Mouse (Mus musculus) cerebellum, adult 11-12 months (tissue): ENCODE measurements at regions not wholly inside any gene's neighbourhood (a gene's known extent, or its start where the extent isn't known, plus 50 kb on each side); places are given as distances from the start of the nearest gene placed in this dataset.

Experiments used
- DNase-seq: peaks from one replicate; pipeline ENCODE4 v3.0.0; 2022

GRCm38 (mm10) chr4:9132356-9132755 lies 893.5 kb upstream of the Car8 start:
- DNase-seq, result no peak

DNA sequence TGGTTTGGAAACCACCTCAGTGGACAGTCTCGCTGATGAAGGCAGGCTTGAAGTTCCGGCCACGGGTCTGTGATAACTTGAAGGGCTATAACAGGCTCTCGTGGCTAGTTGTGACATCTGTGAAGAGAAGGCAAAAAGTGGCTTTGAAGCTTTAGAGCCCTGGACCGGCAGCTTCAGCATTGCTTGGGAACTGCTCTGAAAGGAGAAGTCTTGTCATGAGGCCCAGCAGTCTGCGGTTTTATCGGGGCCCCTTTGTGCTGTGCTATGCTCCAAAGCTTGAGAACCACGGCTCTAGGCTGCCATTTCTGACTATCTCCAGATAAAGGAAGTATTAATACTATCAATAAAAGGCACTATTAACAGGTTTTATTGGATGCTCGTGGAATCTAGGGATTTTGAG lies 892.8 kb upstream of the Car8 start:
- DNase-seq, result no peak

GRCm38 (mm10) chr4:9125236-9125963 lies 886.6 kb upstream of the Car8 start:
- DNase-seq, result peak; percentile 65

- no peak for DNase-seq
Measured at GRCm38 (mm10) chr4:9124586-9125232, 885.9 kb upstream of the Car8 start.

GRCm38 (mm10) chr4:9124109-9124508 lies 885.3 kb upstream of the Car8 start:
- no peak for DNase-seq

DNA sequence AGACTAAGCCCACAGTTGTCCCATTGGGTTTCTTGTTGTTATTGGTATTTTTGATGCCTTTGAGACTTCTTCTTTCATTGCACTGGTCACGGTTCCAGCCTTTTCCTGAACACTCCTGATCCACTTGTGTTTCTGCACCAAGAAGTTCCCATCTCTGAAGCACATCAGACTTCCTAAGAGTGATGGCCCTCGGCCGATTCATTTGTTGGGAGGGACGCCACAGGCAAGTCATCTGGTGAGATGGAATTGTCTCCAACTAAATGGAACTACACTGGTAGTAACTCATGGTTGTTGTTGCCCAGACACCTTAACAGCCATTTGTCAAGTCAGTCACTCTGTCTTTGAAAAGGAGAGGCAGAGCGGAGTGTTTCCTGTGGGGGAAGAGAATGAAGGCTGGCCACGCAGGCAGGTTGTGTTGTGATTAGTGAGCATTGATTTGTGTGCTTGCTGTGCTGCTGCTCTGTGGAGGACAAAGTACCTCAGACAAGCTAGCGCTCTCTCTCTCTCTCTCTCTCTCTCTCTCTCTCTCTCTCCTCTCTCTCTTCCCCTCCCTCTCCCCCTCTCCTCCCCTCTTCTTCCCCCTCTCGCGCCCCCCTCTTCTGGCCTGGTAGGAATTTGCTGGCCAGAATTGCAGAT lies 884.7 kb upstream of the Car8 start:
- no peak for DNase-seq

DNA sequence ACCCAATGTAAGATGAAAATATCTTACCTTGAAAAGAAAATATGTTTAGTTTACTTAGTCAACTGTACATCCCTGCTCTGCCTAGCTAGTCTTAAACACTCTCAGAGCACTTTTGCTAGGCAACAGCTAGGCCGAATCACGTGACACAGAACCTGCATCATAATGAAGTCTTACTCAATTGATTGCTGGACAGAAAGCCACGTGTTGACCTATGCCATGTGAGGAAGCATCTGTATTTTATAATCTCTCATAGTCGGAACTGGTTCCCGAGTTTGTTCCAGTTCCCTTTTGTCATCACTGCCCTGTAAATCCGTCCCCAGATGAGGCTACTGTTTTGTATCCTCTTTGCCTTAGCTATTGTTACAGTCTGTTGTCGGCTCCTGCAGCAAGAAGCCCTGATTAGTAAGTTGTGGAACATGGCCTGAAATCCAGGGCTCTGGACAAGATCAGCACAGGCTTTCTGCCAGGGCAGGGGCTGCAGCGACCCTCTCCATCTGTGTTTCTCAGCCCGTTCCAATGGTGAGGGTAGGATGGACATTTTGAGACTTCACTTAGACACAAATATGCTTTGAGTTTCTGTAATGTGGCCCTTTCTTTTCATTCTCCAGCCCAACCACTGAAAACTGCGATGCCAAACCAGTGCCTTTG lies 883.9 kb upstream of the Car8 start:
- DNase-seq, result no peak

DNA sequence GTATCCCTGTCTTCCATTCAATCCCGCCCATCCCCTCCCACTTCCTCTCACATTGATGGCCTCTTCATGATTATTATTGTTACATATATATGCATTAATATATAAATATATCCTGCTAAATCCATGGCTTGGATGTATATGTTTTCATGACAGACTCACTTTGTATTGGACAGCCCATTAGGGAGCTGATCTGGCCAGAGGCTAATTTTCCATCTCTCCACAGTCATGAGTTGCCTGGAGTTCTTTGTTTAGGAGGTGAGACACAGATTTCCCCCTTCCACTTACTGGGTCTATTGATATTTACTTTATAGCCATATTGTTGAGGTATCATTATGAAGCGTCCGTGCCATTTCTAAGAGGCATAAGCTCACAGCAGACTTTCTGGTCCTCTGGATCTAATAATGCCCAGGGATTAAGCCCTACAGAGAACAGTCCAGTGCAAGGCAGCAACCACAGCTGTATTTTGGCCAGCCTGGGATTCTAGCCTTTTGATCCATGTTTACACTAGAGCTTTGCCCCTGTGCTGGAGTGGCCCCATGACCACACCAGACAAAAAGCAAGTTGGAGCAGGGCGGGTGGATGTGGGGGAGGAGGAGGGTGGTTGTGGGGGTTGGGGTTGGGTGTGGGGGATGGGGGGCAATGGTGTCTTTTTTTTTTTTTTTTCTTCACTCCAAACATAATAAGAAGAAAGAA lies 878.3 kb upstream of the Car8 start:
- no peak for DNase-seq

DNA sequence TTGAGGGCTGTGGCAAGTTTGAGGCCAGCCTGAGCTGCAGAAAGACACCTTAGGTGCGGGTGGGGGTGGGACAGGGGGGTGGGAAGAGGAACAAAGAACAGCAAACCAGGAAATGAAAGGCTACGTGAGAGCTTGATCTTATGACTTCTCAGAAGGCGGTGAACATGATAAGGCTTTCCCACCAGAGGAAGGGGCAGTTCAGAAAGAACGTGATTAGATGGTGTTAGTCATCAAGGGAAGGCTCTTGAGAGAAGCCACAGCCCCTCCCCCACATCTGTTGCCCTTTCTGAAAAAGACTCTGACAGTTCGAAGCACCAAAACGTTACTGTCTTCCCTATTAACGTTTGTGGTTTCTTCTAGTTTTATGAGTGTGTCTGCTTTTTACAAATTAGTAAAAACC lies 877.0 kb upstream of the Car8 start:
- DNase-seq, result no peak

DNA sequence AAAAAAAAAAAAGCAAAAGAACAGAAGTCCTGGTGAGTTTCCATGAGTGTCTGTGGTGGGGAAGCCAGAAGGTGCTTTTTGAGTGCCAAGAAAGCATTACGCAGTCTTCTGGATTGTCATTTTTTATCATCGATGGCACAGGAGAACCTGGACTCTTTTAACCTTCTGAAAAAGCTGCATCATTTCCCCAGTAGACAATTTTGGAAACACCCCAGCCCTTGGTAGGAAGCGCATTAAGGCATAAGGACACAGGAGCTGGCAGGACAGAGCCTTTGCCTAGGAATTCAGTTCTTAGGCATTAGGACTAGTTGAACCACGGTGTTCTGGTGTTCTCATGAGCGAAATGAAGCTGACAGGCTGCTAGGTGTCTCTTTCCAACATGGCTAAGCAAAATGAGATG lies 875.1 kb upstream of the Car8 start:
- peak; percentile 60 for DNase-seq

- DNase-seq, result no peak
Measured at GRCm38 (mm10) chr4:9110355-9110754, 871.5 kb upstream of the Car8 start.

DNA sequence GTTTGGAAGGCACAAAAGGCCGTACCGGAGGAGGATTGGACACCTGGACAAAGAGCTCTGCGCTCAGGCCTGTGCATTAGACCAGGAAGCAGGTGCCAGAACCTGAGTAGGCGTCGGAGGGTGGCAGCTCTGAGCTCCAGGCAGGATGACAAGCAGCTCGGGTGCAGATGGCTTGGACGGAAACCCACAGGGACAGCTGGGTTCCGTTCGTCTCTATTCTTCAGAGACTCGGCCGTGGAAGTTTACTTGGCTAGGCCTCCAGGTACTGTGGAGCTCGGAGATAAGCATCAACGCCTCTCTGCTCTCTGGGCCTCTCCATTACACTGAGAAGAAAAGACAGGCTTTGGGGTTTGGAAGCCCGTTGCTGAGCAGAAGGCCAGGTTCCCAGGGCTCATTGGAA lies 868.5 kb upstream of the Car8 start:
- DNase-seq, result peak; percentile 97

- DNase-seq, result peak; percentile 53
Measured at GRCm38 (mm10) chr4:9106778-9107177, 867.9 kb upstream of the Car8 start.

- no peak for DNase-seq
Measured at GRCm38 (mm10) chr4:9104657-9105056, 865.8 kb upstream of the Car8 start.

GRCm38 (mm10) chr4:9103958-9104357 lies 865.1 kb upstream of the Car8 start:
- no peak for DNase-seq

GRCm38 (mm10) chr4:9096809-9097700 lies 858.2 kb upstream of the Car8 start:
- DNase-seq, result peak; percentile 81

DNA sequence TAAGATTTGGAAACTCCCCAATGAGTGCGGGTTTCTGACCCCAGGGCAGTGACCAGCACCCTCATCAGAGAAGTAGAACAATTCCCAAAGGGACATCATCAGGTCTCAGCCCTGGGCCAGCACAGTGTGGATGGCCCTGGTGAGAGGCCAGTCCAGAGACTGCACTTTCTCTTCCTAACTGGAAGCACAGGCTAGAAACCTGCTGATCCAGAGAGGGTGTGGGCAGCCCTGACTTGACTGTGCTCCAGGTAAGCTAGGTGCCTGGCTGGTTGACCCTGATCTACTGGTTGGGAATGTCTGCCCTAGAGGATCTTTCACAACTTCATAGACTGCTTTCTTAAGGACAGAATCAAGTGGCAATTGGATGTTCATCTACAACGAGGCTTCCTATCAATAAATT lies 857.4 kb upstream of the Car8 start:
- no peak for DNase-seq

DNA sequence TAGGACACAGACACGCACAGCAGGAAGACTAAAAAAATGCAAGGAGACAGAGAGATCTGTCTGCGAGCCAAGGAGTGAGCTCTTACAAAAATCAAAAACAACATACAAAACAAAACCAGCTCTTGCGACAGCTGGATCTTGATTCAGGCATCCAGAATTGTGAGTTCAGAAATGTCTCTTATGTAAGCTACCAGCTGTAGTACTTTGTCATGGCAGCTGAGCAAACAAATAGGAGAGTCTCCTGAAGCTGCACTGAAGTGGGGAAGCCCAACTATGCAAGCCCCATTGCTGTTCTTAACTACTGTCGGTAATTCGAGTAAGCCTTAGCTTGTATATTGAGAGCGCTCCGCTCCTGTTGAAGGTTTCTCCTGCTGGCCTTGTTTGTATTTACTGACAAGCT lies 856.8 kb upstream of the Car8 start:
- no peak for DNase-seq

DNA sequence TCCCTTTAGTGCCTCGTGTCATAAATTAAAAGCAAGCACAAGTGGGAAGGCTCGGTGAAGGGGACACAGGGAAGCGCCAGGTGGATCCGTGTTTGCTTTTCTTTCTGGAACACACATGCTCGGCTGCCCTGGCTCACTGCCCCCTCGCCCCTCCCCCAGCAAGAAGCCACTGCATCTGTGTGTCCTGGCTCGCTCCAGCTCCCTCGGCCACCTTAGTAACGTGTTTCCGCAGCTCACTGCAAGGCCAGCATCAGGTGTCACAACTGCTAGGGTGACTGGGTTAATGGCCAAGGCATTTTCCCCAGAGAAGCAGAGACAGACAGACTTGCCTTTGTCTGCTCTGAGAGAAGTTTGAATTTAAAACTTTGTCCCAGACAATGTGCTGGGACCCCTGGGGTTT lies 855.7 kb upstream of the Car8 start:
- DNase-seq, result no peak

- no peak for DNase-seq
Measured at GRCm38 (mm10) chr4:9094076-9094475, 855.2 kb upstream of the Car8 start.

DNA sequence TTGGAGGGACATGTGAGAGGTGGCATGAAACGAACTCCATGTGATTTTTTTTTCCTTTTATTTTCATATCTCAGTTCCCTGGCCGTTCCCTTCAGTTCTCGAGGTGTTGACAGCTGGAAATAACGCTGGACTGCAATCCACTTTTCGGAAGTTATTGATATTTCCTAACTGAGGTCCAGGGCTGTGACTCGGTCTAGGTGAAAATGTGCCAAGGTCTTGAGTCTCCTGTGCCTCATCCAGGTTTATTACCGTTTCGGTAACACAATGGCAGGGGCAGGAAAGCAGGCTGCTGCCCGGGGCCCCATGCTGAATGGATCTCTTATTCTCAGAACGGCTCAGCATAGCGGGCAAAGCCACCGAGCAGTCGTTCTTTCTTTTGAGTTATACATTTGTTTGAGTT lies 844.7 kb upstream of the Car8 start:
- no peak for DNase-seq
